Mouse (Mus musculus): ENCODE measurements around the gene Prkd2.

The Prkd2 gene

GRCm38 (mm10) chr7:16859902-16860651 is 17.4 kb downstream of the Prkd2 start:
- DNase-seq (ENCODE audit: low read depth in 2 of 2, low spot score in 2 of 2), result peak; percentile 52 to 68

- DNase-seq (ENCODE audit: low read depth in 2 of 2, low spot score in 2 of 2), result no peak
Observed at GRCm38 (mm10) chr7:16867488-16867887, 24.8 kb downstream of the Prkd2 start.

DNA sequence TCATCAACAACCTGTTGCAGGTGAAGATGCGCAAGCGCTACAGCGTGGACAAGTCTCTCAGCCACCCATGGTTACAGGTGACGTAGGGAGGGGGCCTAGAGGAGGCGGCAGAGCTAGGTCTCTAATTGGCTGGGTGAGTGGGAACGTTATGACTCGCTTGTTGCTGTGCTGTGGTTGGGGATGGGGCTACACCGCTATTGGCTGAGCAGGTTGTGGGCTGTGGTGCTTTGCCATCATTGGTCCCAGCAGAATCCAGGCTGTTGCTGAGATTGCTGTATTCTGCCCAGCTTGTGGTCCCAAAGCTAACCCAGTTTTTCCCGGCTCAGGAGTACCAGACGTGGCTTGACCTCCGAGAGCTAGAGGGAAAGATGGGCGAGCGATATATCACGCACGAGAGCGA is 26.8 kb downstream of the Prkd2 start:
- no peak for DNase-seq (ENCODE audit: low read depth in 2 of 2, low spot score in 2 of 2)

DNA sequence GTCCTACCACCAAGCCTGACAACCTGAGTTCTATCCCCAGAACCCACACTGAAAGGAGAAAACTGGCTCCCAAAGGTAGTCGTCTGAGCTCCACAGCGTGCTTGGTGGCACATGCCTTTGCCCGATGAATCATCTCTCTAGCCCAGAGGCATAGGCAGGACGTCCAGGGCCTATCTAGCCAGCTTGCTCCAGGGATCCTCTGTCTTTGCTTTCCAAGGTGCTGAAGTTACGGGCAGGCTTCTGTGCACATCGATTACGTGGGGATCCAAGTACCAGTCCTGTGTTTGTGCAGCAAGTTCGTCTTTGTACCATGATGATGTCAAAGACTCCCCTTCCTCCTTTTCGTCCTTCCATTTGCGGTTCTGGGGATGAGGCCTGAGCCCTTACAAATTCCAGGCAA is 28.9 kb downstream of the Prkd2 start:
- no peak for DNase-seq (ENCODE audit: low read depth in 2 of 2, low spot score in 2 of 2)

GRCm38 (mm10) chr7:16872478-16872877 is 29.8 kb downstream of the Prkd2 start:
- DNase-seq (ENCODE audit: low read depth in 2 of 2, low spot score in 2 of 2), result no peak

DNA sequence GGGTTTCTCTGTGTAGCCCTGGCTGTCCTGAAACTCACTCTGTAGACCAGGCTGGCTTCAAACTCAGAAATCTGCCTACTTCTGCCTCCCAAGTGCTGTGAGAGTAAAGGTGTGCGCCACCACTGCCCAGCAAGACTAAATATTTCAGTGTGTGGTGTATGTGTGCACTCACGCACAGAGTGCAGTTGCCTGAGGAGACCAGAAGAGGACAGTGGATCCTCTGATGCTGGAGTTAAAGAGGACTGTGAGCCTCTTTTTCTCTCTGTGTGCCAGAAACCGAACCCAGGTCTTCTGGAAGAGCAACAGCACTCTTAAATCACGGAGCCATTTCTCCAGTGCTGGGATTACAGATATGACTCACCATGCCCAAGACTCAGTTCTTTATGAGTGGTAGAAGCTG is 30.7 kb downstream of the Prkd2 start:
- DNase-seq (ENCODE audit: low read depth in 2 of 2, low spot score in 2 of 2), result no peak

- DNase-seq (ENCODE audit: low read depth in 2 of 2, low spot score in 2 of 2), result peak; percentile 77 to 84
Observed at GRCm38 (mm10) chr7:16874190-16874589, 31.5 kb downstream of the Prkd2 start.

DNA sequence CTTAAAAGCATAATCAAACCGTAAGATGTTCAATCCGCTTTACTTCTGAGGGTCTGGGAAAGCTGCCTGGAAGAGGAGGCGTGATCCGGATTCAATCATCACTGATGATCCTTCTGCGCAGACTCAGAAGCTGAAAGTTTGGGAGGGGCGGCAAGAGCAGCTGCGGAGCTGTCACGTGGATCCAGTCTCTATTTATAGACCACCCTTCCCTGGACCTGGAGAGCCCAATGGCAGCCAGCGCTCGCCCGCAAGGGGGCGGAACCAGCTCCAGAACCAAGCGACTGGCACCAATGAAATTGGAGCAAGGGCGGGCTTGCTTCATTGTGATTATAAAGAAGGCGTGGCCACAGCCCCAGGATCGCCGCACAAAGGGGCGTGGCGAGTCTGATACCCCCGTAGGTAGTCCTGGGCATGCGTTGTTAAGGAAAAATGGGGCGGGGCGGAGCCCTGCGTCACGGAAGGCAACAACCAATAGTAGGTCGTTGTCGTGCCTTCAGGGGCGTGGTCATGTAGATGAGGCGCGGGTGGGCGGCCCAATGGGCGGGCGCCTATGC is 32.1 kb downstream of the Prkd2 start:
- DNase-seq (ENCODE audit: low read depth in 2 of 2, low spot score in 2 of 2), result peak; percentile 87 to 89

GRCm38 (mm10) chr7:16875310-16875325 is 32.4 kb downstream of the Prkd2 start, which contains the start of gene Dact3:
Gene Dact3 (plus strand): TSS chr7:16875317.
- DNase-seq (ENCODE audit: low read depth in 2 of 2, low spot score in 2 of 2), result no peak

- DNase-seq (ENCODE audit: low read depth in 2 of 2, low spot score in 2 of 2), result no peak
Observed at GRCm38 (mm10) chr7:16875326-16875725, 32.6 kb downstream of the Prkd2 start.

- DNase-seq (ENCODE audit: low read depth in 2 of 2, low spot score in 2 of 2), result no peak
Observed at GRCm38 (mm10) chr7:16876006-16876405, 33.3 kb downstream of the Prkd2 start.

DNA sequence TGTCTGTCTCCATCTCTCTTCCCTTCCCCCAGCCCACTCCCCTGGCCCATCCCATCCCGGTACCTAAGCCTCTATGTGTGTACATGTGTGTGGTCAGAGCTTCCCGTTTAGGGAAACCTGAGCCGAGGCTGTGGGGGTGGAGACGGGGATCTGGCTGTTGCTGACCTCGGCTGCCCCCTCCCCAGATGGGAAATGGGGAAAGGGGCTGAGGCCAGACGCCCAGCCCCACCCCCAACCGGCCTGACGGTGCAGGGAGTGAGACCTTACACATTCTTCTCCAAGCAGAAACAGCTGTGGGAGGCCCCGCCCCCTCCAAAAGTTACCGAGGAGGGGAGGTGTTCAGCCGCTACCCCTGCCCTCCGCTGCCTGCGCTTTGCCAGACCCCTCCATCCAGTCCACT is 33.9 kb downstream of the Prkd2 start:
- no peak for DNase-seq (ENCODE audit: low read depth in 2 of 2, low spot score in 2 of 2)

GRCm38 (mm10) chr7:16877717-16878116 is 35.0 kb downstream of the Prkd2 start:
- no peak for DNase-seq (ENCODE audit: low read depth in 2 of 2, low spot score in 2 of 2)

- no peak for DNase-seq (ENCODE audit: low read depth in 2 of 2, low spot score in 2 of 2)
Observed at GRCm38 (mm10) chr7:16879796-16880547, 37.3 kb downstream of the Prkd2 start.

DNA sequence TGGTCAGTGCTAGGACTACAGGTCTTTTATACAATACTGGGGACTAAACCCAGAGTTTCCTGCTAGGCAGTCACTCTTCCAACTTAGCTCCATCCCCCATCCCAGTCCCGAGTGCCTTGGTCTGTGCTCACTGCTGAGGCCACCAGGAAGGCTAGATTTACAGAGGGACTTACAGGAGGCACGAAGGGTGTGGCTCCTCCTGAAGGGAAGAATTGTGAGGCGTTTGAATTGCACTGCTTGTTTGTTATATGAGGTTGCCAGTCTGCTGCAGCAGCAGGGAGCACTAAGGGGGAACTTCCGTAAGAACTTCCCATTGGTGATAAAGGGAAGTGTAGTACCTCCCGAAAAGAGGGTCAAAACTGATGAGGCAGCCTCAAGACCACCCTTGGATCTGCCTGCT is 37.9 kb downstream of the Prkd2 start:
- no peak for DNase-seq (ENCODE audit: low read depth in 2 of 2, low spot score in 2 of 2)

- DNase-seq (ENCODE audit: low read depth in 2 of 2, low spot score in 2 of 2), result no peak
Observed at GRCm38 (mm10) chr7:16883162-16883561, 40.5 kb downstream of the Prkd2 start.

DNA sequence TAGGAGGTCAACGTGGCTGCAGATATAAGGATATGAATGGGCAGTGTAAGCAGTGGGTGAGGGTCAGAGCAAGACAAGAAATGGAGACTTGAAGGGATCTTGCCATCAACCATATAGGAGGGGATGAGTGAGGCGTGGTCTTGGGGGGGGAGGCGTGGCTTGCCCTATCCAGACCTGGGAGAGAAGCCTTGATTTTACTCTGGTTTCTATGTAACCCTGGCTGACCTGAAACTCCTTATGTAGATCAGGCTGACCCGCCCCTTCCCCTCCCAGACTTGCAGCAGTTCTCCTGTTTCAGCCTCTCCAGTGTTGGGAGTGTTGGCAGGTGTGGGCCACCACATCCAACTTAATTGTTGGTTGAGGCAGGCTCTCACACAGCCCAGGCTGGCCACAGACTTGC is 41.6 kb downstream of the Prkd2 start:
- no peak for DNase-seq (ENCODE audit: low read depth in 2 of 2, low spot score in 2 of 2)

DNA sequence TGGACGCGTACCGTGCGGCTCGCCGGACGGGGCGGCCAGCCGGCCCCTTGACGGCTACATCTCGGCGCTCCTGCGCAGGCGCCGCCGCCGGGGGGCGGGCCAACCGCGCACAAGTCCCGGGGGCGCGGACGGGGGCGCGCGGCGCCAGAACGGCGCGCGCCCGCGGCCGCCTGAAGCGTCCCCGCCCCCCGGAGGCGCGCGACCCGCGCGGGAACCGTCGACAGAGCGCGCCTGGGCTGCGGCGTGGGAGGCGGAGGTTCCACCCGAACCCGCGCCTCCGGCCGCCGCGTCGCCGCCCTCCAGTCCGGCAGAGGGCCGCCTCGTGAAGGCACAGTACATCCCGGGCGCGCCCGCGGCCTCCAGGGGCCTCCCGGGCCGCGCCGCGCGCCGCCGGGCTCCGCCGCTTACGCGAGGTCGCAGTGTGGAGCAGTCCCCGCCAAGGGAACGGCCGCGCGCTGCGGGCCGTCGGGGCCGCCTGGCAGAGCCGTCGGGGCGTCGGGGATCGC is 42.6 kb downstream of the Prkd2 start:
- DNase-seq (ENCODE audit: low read depth in 2 of 2, low spot score in 2 of 2), result no peak

- no peak for DNase-seq (ENCODE audit: low read depth in 2 of 2, low spot score in 2 of 2)
Observed at GRCm38 (mm10) chr7:16885905-16886304, 43.2 kb downstream of the Prkd2 start.

- DNase-seq (ENCODE audit: low read depth in 2 of 2, low spot score in 2 of 2), result no peak
Observed at GRCm38 (mm10) chr7:16890536-16890935, 47.8 kb downstream of the Prkd2 start.

- no peak for DNase-seq (ENCODE audit: low read depth in 2 of 2, low spot score in 2 of 2)
Observed at GRCm38 (mm10) chr7:16890944-16891343, 48.2 kb downstream of the Prkd2 start.

DNA sequence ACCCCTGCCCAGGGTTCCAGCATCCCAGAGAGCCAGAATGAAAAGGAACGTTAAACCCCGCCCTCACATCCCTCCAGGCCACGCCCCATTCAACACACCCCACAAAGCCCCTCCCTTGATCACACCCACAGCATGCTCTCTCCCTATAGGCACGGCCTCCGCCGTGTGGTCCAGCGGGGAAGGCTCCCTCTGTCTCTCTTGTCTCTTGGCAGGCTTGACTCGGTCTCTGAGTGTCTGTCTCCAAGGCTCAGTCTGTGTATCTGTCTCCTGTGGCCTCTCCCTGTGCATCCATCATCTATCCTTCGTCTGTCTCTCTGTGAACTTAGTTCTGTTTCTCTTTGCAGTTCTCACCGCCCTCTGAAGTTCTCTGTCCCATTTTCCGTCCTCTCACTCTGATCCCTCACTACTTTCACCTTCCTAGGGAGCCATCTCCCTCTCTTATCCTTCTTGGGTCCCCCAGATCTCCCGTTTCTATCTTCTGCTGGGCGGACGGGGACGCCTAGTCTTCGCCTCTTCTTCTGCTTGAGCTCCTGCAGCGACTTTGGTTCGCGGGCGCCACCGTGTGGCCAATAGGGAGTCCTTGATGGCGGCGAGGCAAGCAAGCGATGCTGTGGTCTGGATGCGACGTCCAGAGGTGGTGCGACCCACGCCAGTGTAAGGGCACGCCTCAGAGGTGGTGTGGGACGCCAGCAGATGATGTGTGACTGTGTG is 49.1 kb downstream of the Prkd2 start, which contains the start of gene Gng8:
Gene Gng8 (plus strand): TSS at position 146 of the 711 bp plus-strand sequence.
- DNase-seq (ENCODE audit: low read depth in 2 of 2, low spot score in 2 of 2), result peak; percentile 74 to 78
